Mouse (Mus musculus): Measurements from ENCODE around the gene Dnaaf1.

DNA sequence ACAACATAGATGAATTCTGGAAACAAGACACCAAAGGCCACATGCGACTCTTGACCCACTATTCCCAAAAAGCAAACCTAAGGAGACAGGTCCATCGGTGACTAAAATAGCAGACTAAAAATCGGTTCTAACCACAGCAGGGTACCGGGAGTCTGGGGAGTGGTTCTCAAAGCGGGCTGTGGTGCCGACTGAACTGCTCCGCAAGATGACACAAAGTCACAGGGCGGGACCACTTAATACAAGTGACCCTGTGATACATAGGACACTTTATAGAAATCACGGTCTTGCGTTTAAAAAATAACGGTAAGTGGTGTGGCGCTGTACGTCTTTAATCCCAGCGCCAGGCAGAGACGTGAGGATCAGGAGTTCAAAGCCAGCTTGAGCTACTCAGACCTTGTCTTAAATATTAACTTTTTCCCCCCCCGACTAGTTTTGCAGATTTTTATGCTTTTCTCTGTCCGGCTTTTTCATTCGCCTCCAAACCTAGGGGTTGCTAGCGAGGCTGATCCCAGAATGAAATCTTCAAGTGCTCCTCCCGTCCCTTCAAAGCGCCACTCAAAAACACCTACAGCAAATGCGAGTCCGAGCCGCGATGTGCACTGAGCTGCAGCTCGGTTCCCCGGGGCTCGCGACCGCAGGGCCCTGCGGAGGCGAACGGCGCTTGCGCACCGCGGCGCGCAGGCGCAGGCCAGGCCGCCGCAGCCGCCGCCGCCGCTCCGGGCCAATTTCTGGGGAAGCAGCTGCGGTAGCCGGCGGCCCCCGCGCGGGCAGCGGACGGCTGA is 17.0 kb upstream of the Dnaaf1 start:
- TF ChIP-seq CTCF (IDR thresholded peaks at IDR 0.05; ENCODE audit: control insufficient read depth, insufficient read depth, low read length), result no peak
- TF ChIP-seq POLR2A (IDR thresholded peaks at IDR 0.05; ENCODE audit: borderline replicate concordance, control insufficient read depth, low read depth, low read length), result 0 out of 2 replicates have a peak, but pooled peaks have one; percentile 33

All from bone marrow, adult 2 months (tissue).